Mouse (Mus musculus): ENCODE data around the gene Nrtn. TPM values are rescaled to one million over a fixed set of nuclear protein-coding genes. Genes with fewer than 3 reads are reported as not detected.

Gene Nrtn
- total and polyA plus RNA-seq, 3 experiments, result 0.25 TPM; not detected in 2

- Histone ChIP-seq H3K4me2 (ENCODE audit: insufficient read depth, low read depth, poor library complexity, severe bottlenecking) (peak within 1 kb of the TSS; percentile 74), H3K9me3 (replicated peaks; ENCODE audit: low read length) (no peaks in the 10 kb centered on the region), H3K4me1 (ENCODE audit: control insufficient read depth in 1 of 2, insufficient read depth in 2 of 2) (peaks cover 0 to 27% of the 10 kb centered on the region in 2 experiments; a peak in 2 of 4 replicates), H3K79me2 (replicated peaks; ENCODE audit: control insufficient read depth, extremely low read depth, insufficient read depth, poor library complexity, severe bottlenecking) (peaks cover 8% of the 10 kb centered on the region), H3K9ac (ENCODE audit: insufficient read depth, low read depth) (peak within 1 kb of the TSS; percentile 73), H3K4me3 (replicated peaks in 1 of 3; ENCODE audit: low read depth in 2 of 3, low read length in 2 of 3, poor library complexity in 1 of 3) (peak within 1 kb of the TSS; percentile 76 to 92 (median 91)), H3K36me3 (replicated peaks in 1 of 2; ENCODE audit: control insufficient read depth in 1 of 2, insufficient read depth in 1 of 2, low read length in 1 of 2) (peaks cover 33 to 35% of the 10 kb centered on the region in 2 experiments), H3K27me3 (replicated peaks) (peaks cover 17% of the 10 kb centered on the region), H3K27ac (ENCODE audit: insufficient read depth, low read depth) (peak within 1 kb of the TSS; percentile 79)
- dilution Hi-C loops (cut with MboI; ENCODE audit: extremely low pct_ligation_motif_present, extremely low pct_unique_long_range_greater_than_20kb, low sequenced_read_pairs) (no loop called here), in situ Hi-C loops (cut with MboI; ENCODE audit: low pct_ligation_motif_present, low pct_unique_long_range_greater_than_20kb, low sequenced_read_pairs) (no loop called here)
- TF ChIP-seq MAZ (IDR thresholded peaks at IDR 0.05; ENCODE audit: low read depth, low read length) (peak; percentile 58), POLR2A (IDR thresholded peaks at IDR 0.05; ENCODE audit: low read depth, low read length) (peak; percentile 87), TCF12 (IDR thresholded peaks at IDR 0.05; ENCODE audit: low read depth, low read length) (peak; percentile 55; the same call in 1 of the 2 replicates), MEF2A (IDR thresholded peaks at IDR 0.05; ENCODE audit: borderline replicate concordance, low read depth, low read length) (no peak), HCFC1 (IDR thresholded peaks at IDR 0.05; ENCODE audit: low read depth, low read length) (peak; percentile 92), JUND (conservative IDR thresholded peaks at IDR 0.05; ENCODE audit: low read depth, low read length) (no peak), NELFE (IDR thresholded peaks at IDR 0.05; ENCODE audit: low read depth, low read length) (peak; percentile 70), E2F4 (IDR thresholded peaks at IDR 0.05; ENCODE audit: insufficient replicate concordance, low read depth, low read length) (0 out of 2 replicates have a peak, but pooled peaks have one; percentile 37), CHD1 (IDR thresholded peaks at IDR 0.05; ENCODE audit: low read depth, low read length) (no peak), MXI1 (IDR thresholded peaks at IDR 0.05; ENCODE audit: low read depth, low read length) (peak; percentile 83; the same call in 1 of the 2 replicates), GABPA (IDR thresholded peaks at IDR 0.05; ENCODE audit: insufficient replicate concordance, low read depth, low read length) (peak; percentile 11; the same call in 1 of the 2 replicates), ZNF384 (IDR thresholded peaks at IDR 0.05; ENCODE audit: low read depth, low read length) (peak; percentile 86), IRF4 (IDR thresholded peaks at IDR 0.05; ENCODE audit: low read depth, low read length) (peak; percentile 41), NRF1 (IDR thresholded peaks at IDR 0.05; ENCODE audit: low read depth, low read length) (peak; percentile 84), PAX5 (IDR thresholded peaks at IDR 0.05; ENCODE audit: low read length) (no peak), CHD2 (IDR thresholded peaks at IDR 0.05; ENCODE audit: low read length) (0 out of 2 replicates have a peak, but pooled peaks have one; percentile 59), TBP (conservative IDR thresholded peaks at IDR 0.05; ENCODE audit: low read depth, low read length) (peak; percentile 22; the same call in 1 of the 2 replicates), SIN3A (IDR thresholded peaks at IDR 0.05; ENCODE audit: low read length) (peak; percentile 76), POLR2AphosphoS2 (IDR thresholded peaks at IDR 0.05; ENCODE audit: low read depth, low read length) (no peak), SMC3 (IDR thresholded peaks at IDR 0.05; ENCODE audit: low read depth, low read length) (no peak), ELF1 (IDR thresholded peaks at IDR 0.05; ENCODE audit: low read depth, low read length) (peak; percentile 83), MAX (IDR thresholded peaks at IDR 0.05; ENCODE audit: low read length) (peak; percentile 91), KAT2A (IDR thresholded peaks at IDR 0.05; ENCODE audit: insufficient replicate concordance, low read length) (peak; percentile 91; the same call in 1 of the 2 replicates), RCOR1 (conservative IDR thresholded peaks at IDR 0.05; ENCODE audit: low read depth, low read length) (0 out of 2 replicates have a peak, but pooled peaks have one; percentile 13), USF2 (conservative IDR thresholded peaks at IDR 0.05; ENCODE audit: low read depth, low read length) (no peak), MYC (IDR thresholded peaks at IDR 0.05; ENCODE audit: low read depth, low read length) (peak; percentile 90), BHLHE40 (IDR thresholded peaks at IDR 0.05; ENCODE audit: low read depth, low read length) (no peak; the same call in 1 of the 2 replicates)
- DNase-seq (ENCODE audit: extremely low read depth), result peak; percentile 87
These were observed 7.4 kb upstream of the Nrtn start, which contains the start of gene Dus3l for GRCm38 (mm10) chr17:56764474-56765354. Gene Dus3l (plus strand): TSS chr17:56764757.
